Mouse (Mus musculus): ENCODE results near the gene Esp1. TPM values are rescaled to one million over a fixed set of nuclear protein-coding genes. Genes with fewer than 3 reads are reported as not detected.

Esp1 gene
- polyA plus RNA-seq (2012), result not detected in 2 replicates

DNA sequence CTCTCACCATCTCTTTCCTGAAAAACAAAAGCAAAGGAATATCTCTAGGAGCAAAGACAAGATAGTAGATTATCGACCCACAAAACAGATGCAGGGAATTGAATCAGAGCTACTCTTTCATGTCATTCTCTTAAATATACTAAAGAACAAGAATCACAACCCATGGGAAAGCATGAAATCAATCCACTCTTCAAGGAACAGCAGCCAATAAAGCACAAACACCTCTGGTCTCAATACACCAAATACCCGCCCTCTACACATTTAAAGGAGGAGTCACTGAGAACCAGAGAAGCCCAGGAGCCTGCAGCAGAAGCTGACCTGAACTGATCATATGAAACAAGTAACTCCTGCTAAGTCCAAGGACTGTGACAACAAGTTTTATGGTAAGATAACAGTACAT is at the start of gene Esp1:
Gene Esp1 (plus strand): TSS at position 301 of the 400 bp plus-strand sequence.
- no peak for TF ChIP-seq GATA1 (IDR thresholded peaks at IDR 0.05; ENCODE audit: low read length)

GRCm38 (mm10) chr17:40716273-40716672 is 10.6 kb upstream of the Esp1 start:
- TF ChIP-seq GATA1 (IDR thresholded peaks at IDR 0.05; ENCODE audit: low read length), result no peak

DNA sequence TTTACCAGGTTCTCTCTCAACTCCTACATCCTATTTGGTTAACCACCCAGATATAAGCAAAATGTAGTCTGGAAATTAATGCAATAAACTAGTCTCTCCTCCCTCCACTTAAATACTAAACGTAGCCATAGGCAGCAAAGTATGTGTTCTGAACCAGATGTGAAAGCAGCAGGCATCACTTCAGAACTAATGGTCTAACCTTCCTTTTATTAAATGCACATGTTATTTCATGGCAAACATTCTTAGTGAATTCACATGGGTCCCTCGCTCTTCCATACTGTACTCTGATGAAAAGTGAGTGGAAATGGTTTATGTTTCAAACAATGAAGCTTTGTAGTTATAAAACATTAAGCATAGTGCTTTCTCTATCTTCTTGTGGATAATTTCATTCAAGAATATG is 4.4 kb downstream of the Esp1 start:
- TF ChIP-seq GATA1 (IDR thresholded peaks at IDR 0.05; ENCODE audit: low read length), result no peak

- no peak for TF ChIP-seq GATA1 (IDR thresholded peaks at IDR 0.05; ENCODE audit: low read length)
Measured at GRCm38 (mm10) chr17:40731724-40732123, 4.8 kb downstream of the Esp1 start.

DNA sequence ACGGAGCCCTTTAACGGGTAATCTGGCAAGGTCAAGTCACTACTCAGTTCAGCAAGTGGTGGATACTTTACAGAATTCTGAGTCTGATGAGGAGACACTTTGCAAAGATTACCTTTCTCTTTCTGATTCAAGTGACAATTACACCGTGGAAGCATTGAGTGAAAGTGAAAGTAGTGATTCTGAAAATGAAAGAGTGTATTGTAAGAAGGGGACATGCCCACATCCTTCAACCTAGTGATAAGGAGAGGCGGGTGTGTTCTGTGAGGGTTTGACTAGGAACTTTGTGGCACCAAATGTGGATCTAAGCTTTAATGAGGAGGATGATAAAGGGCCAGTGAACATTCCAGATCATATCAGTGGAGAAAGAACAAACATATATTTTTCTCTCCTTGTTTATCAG is 36.7 kb downstream of the Esp1 start:
- no peak for TF ChIP-seq GATA1 (IDR thresholded peaks at IDR 0.05; ENCODE audit: low read length)

GRCm38 (mm10) chr17:40767120-40767519 is 40.2 kb downstream of the Esp1 start:
- TF ChIP-seq GATA1 (IDR thresholded peaks at IDR 0.05; ENCODE audit: low read length), result no peak

Other genes starting within 250 kb of the Esp1 start
- gene Esp8, start 207.1 kb upstream of the Esp1 start, polyA plus RNA-seq (2012), result not detected in 2 replicates
- gene Esp6, start 165.6 kb upstream of the Esp1 start, polyA plus RNA-seq (2012), result not detected in 2 replicates
- gene Esp4, start 128.5 kb upstream of the Esp1 start, polyA plus RNA-seq (2012), result not detected in 2 replicates
- gene Esp3, start 95.0 kb upstream of the Esp1 start, polyA plus RNA-seq (2012), result not detected in 2 replicates
- 0.03 TPM in 1 of 2 replicates, not detected in the other for gene Crisp2, start 79.9 kb downstream of the Esp1 start, polyA plus RNA-seq (2012)
- gene Rhag, start 84.0 kb downstream of the Esp1 start, polyA plus RNA-seq (2012), result 10.4 and 11.8 TPM in 2 replicates
- 0.08 TPM in 1 of 2 replicates, not detected in the other for gene 9130008F23Rik, start 153.4 kb downstream of the Esp1 start, polyA plus RNA-seq (2012)
- not detected in 2 replicates for gene Glyatl3, start 187.2 kb downstream of the Esp1 start, polyA plus RNA-seq (2012)
- 2.1 and 2.4 TPM in 2 replicates for gene Mut, start 207.6 kb downstream of the Esp1 start, polyA plus RNA-seq (2012)
- 0.62 and 1.2 TPM in 2 replicates for gene Cenpq, start 207.9 kb downstream of the Esp1 start, polyA plus RNA-seq (2012)

All from G1E-ER4 (cell line).